Mouse (Mus musculus): ENCODE data around the gene Vwce.

Gene Vwce

GRCm38 (mm10) chr19:10648156-10648555, 14.1 kb downstream of the Vwce start:
- no peak for DNase-seq

- DNase-seq, result no peak
These were observed 22.0 kb downstream of the Vwce start for GRCm38 (mm10) chr19:10656058-10656457.

- DNase-seq, result no peak
These were observed 23.7 kb downstream of the Vwce start for GRCm38 (mm10) chr19:10657742-10658141.

GRCm38 (mm10) chr19:10658406-10658805, 24.4 kb downstream of the Vwce start:
- no peak for DNase-seq

- DNase-seq, result no peak
These were observed 27.4 kb downstream of the Vwce start for GRCm38 (mm10) chr19:10661373-10661772.

GRCm38 (mm10) chr19:10661919-10662318, 27.9 kb downstream of the Vwce start:
- DNase-seq, result no peak

- DNase-seq, result no peak
These were observed 28.7 kb downstream of the Vwce start for GRCm38 (mm10) chr19:10662665-10663064.

DNA sequence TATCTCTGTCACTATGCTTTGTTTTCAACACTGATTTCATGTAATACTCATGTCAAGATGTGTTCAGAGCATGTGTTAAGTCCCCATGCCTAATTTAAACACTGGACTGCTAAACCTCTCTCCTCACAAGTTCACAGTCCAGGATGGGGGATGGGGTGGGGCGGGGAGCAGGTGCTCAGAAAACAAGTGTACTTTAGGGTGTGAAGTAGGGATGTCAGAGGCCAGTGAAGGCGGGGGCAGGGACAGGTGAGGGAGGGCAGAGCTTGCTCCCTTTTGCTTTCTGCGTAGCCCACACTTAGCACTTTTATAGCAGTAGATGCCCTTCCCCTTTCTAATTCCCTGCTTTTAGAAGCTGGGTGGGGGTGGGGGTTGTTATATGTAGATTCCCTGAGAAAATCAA, 31.1 kb downstream of the Vwce start:
- DNase-seq, result no peak

GRCm38 (mm10) chr19:10665499-10665898, 31.5 kb downstream of the Vwce start:
- DNase-seq, result peak; percentile 67

GRCm38 (mm10) chr19:10671319-10671718, 37.3 kb downstream of the Vwce start:
- no peak for DNase-seq

GRCm38 (mm10) chr19:10671854-10672417, 37.9 kb downstream of the Vwce start:
- no peak for DNase-seq

- DNase-seq, result no peak
These were observed 39.3 kb downstream of the Vwce start for GRCm38 (mm10) chr19:10673275-10673674.

GRCm38 (mm10) chr19:10676656-10677055, 42.6 kb downstream of the Vwce start:
- no peak for DNase-seq

GRCm38 (mm10) chr19:10677915-10678771, 44.1 kb downstream of the Vwce start, which contains the start of gene Pga5:
Gene Pga5, minus strand, starts transcription at chr19:10678071.
- peak; percentile 96 for DNase-seq

DNA sequence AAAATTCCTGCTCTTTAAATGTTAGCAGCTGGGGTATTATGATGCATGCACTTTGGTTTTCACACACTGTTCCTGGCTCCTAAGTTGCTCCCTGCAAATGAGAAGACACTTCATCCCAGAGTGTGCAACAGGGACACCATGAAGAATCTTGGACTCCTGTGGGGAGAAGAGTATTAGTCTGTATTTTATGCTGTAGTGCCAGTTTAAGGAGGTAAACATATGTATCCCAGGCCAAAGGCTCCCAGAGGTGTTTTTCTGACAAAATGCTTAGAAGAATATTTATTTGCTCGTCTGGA, 44.7 kb downstream of the Vwce start:
- no peak for DNase-seq

DNA sequence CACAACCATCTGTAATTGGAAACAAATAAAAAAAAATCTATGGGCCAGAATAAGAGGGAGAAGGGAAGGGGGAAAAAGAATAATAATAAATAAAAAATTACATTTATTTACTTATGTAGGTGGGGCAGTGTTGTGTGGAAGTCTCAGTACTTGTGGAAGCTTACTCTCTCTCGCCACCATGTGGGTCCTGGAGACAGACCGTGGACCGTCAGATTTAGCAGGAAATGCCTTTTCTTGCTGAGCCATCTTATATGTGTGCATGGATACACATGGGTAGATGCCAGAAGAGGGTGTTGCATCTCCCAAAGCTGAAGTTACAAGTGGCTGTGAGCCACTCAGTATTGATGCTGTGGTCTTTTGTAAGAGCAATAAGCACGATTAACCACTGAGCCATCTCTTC, 47.6 kb downstream of the Vwce start:
- no peak for DNase-seq

- no peak for DNase-seq
These were observed 51.1 kb downstream of the Vwce start for GRCm38 (mm10) chr19:10685081-10685480.

DNA sequence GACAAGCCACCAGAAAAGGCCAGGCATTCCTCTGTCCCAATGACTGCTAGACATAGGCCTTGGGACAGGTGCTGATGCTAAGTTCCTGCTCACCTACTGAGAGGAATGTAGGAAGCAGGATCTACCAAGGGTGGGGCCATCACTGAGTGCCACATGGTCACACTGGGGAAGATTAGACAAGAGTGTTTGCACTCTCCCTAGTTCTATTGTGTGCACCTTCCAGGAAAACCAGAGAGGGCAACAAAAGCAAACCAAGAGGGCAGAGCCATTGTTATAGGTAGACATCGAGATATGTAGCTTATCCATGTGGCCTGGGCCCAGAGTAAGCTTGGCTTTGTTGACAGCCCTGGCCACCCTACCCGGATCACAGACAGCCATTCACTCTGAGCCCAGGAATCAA, 51.7 kb downstream of the Vwce start:
- DNase-seq, result no peak

GRCm38 (mm10) chr19:10688537-10689352, 54.7 kb downstream of the Vwce start, which contains the start of gene Vps37c:
Gene Vps37c, plus strand, starts transcription at chr19:10688735.
- peak; percentile 97 for DNase-seq

DNA sequence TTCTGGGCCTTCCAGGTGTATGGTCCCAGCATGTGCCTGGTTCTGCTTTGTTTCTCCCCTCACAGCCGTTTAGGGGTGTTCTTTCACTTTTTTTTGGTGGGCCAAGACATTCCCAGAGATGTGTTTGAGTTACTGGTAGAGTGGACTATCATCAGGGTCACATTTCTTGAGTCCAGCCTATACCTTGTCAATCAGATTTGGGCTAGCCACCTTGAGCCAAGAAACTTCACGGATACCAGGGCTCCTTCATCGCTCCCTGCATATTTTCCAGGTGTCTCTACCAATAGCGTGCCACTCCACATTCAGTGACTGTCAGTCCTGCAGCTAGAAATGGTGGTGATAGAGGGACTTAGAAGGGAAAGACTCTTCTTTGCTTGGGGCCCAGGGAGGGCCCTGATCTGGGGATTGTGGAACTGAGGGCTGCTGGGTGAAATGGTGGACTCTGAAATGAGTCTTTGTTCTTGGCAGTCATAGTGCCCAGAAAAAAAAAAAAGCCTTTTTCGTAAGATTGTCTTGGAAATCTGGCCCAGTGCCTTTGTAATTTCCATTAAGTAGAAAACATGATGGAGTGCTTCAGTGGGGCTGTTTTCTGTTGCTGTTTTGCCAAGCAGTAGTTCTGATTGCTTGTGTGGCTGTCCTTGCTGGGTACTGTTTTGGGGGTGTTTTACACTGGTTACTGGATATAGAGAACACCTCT, 55.6 kb downstream of the Vwce start:
- no peak for DNase-seq

- DNase-seq, result no peak
These were observed 56.3 kb downstream of the Vwce start for GRCm38 (mm10) chr19:10690336-10690735.

DNA sequence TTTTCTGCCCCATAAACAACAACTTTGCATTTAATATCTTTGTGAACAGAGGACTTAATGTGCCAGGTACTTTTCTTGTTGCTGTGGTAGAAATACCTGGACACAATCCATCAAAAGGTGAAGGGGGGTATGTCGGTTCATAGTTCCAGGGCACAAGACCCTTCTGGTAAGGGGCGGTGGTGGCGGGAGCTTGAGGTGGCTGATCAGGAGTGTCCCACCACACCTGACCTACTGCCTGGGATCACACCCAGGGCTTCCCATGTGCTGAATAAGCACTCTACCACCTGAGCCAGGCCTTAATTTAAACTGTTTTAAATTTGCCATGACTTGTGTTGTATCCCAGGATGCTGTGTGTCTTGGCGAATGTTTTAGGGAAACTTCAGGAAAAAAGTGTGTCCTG, 57.1 kb downstream of the Vwce start:
- no peak for DNase-seq

- no peak for DNase-seq
These were observed 57.6 kb downstream of the Vwce start for GRCm38 (mm10) chr19:10691660-10692059.

Measured in cerebellum, adult 8-10 months (tissue).